Mouse (Mus musculus): ENCODE measurements at regions not wholly inside any gene's neighbourhood (a gene's known extent, or its start where the extent isn't known, plus 50 kb on each side); places are given as distances from the start of the nearest gene placed in this dataset.

GRCm38 (mm10) chr5:6044859-6045258 lies 295.7 kb upstream of the Steap1 start:
- DNase-seq, result no peak

GRCm38 (mm10) chr5:6040866-6041265 lies 291.7 kb upstream of the Steap1 start:
- peak; percentile 8 to 48 for DNase-seq

- DNase-seq, result no peak
Observed at GRCm38 (mm10) chr5:6016695-6017094, 267.6 kb upstream of the Steap1 start.
